Mouse (Mus musculus) CD4-positive naive resting alpha-beta T cell, adult 57 days (primary cell): Measurements from ENCODE around the gene Smarca2. TPM values are rescaled to one million over a fixed set of nuclear protein-coding genes. Genes with fewer than 3 reads are reported as not detected.

Source experiments
- total RNA-seq: library from RNA; stranded (reverse); gene quantifications from one replicate; pipeline ENCODE4 v1.2.4, GENCODE M21; 2023

Gene Smarca2
- total RNA-seq: 185 TPM

GRCm38 (mm10) chr19:26604755-26605300 is at the start of gene Smarca2:
Smarca2 (plus strand) TSS chr19:26605050.

